Mouse (Mus musculus) midbrain, embryonic 13.5 days (tissue): ENCODE data around the gene Tspan5. TPM values are rescaled to one million over a fixed set of nuclear protein-coding genes. Genes with fewer than 3 reads are reported as not detected.

ENCODE experiments used
- ATAC-seq: fragments of 200-750 bp; cut with Nextera tagmentation; 2 replicates; pipeline ENCODE4 v1.8.0; 2017; ENCODE audit warnings: mild to moderate bottlenecking, moderate TSS enrichment, moderate library complexity
- H3K27ac ChIP-seq: fragments of 300-500 bp; sonication (generic); 2 replicates; pipeline ENCODE4 v1.5.1; 2015; ENCODE audit warnings: inconsistent platforms, mild to moderate bottlenecking, moderate library complexity
- H3K27me3 ChIP-seq: fragments of 300-500 bp; sonication (generic); 2 replicates; pipeline ENCODE4 v1.6.1; 2015; ENCODE audit warnings: mild to moderate bottlenecking, inconsistent platforms
- H3K36me3 ChIP-seq: fragments of 300-500 bp; sonication (generic); 2 replicates; pipeline ENCODE4 v1.6.1; 2015; ENCODE audit warnings: mild to moderate bottlenecking, inconsistent platforms
- H3K4me1 ChIP-seq: fragments of 300-500 bp; sonication (generic); replicated peaks from 2 replicates; pipeline ENCODE4 v1.6.1; 2015; ENCODE audit warnings: inconsistent platforms
- H3K4me2 ChIP-seq: fragments of 300-500 bp; sonication (generic); replicated peaks from 2 replicates; pipeline ENCODE4 v1.6.1; 2015; ENCODE audit warnings: moderate library complexity, mild to moderate bottlenecking, inconsistent platforms
- H3K4me3 ChIP-seq: fragments of 300-500 bp; sonication (generic); replicated peaks from 2 replicates; pipeline ENCODE4 v1.5.1; 2015; ENCODE audit warnings: mild to moderate bottlenecking, inconsistent platforms
- H3K9ac ChIP-seq: fragments of 300-500 bp; sonication (generic); replicated peaks from 2 replicates; pipeline ENCODE4 v1.6.1; 2015; ENCODE audit warnings: mild to moderate bottlenecking, inconsistent platforms
- H3K9me3 ChIP-seq: fragments of 300-500 bp; sonication (generic); 2 replicates; pipeline ENCODE4 v1.6.1; 2016; ENCODE audit warnings: mild to moderate bottlenecking, inconsistent platforms
- WGBS: fragments of 180-500 bp; shearing (Covaris S2); methylation state at CpG from one replicate; pipeline ENCODE4 v1.1.7; 2015; 5-methylcytosine and 5-hydroxymethylcytosine counted together
- polyA plus RNA-seq: library from polyadenylated mRNA; unstranded; fragments of >200 nt; fragmentation: Nextera tagmentation; extraction: Ambion mirVana; gene quantifications from 2 replicates; pipeline ENCODE4 v1.2.1, GENCODE M21; 2015

The Tspan5 gene
- polyA plus RNA-seq, 1 experiment from 2014 or later = 79.1 TPM

DNA sequence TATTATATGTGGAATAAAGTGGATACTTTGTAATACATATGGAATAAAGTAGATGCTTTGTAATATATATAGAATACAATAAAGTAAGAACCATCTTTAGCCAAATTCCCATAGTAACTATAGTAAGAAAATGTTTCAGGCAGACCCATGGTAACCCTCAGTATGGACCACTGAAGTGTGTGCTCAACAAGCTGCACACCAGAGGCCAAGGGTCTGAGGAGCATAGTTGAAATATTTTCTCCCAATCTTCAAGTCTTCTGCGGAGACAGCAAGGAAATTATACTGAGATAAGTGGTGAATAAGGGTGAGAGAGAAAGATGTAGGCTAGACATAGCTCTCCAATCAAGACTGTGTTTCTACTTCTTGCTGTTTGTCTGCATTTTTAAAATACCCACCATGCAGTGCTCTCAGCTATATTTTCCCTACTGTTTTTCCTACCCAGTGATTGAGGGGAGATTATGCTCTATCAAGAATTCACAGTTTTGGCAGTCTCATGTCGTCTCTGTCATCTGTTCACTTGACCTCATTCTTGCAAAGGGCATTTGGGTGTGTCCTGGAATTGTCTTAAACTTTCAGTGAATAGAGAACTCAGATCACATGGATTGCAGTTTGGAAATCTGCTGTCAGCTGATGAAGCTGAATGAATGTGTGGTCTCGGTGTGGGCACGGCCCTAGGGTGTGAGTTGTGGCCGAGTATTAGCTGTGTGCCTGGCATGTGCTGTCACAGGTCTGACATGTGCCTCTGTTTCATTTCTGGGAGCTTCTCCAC, 75.1 kb downstream of the Tspan5 start:
- Histone ChIP-seq H3K4me2 (no peak overlapping the region), H3K9ac (no peak overlapping the region), H3K4me1 (peaks cover 55% of the 10 kb centered on the region), H3K9me3 (no peaks in the 10 kb centered on the region), H3K27me3 (no peaks in the 10 kb centered on the region), H3K4me3 (no peak overlapping the region), H3K36me3 (no peaks in the 10 kb centered on the region), H3K27ac (no peak overlapping the region)
- 66% methylated on average over 5 of the region's 5 CpGs for WGBS
- no peak for ATAC-seq

DNA sequence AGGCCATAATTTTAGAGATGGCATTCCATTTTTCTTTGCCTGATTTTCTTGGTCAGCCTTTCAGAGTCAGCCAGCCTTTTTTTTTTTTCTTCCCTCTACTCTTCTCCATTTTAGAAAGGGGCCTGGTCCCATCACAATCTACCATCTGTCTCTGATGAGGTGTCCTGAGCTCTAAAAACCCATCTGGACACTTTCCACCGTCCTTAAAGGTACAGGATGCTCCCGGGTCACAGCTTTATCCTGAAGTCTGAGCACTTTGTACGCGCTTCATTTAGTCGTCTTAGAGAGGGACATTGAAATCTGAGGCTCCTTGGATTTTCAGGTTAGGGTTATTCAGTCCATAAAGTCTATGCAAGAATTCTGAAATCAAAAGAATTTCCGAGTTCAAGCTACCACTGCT, 77.9 kb downstream of the Tspan5 start:
- H3K36me3 ChIP-seq = no peaks in the 10 kb centered on the region
- H3K4me3 ChIP-seq = no peak overlapping the region
- H3K27me3 ChIP-seq = no peaks in the 10 kb centered on the region
- H3K27ac ChIP-seq = no peak overlapping the region
- H3K4me2 ChIP-seq = no peak overlapping the region
- WGBS = 85% methylated on average over 6 of the region's 6 CpGs
- H3K9ac ChIP-seq = no peak overlapping the region
- H3K4me1 ChIP-seq = peaks cover 58% of the 10 kb centered on the region
- H3K9me3 ChIP-seq = no peaks in the 10 kb centered on the region
- no peak for ATAC-seq

GRCm38 (mm10) chr3:138820296-138820695, 78.3 kb downstream of the Tspan5 start:
- Histone ChIP-seq H3K4me2 (no peak overlapping the region), H3K4me1 (peaks cover 61% of the 10 kb centered on the region), H3K9me3 (no peaks in the 10 kb centered on the region), H3K4me3 (no peak overlapping the region), H3K27ac (no peak overlapping the region), H3K9ac (no peak overlapping the region), H3K36me3 (no peaks in the 10 kb centered on the region), H3K27me3 (no peaks in the 10 kb centered on the region)
- no peak for ATAC-seq
- WGBS = 82% methylated on average over 5 of the region's 5 CpGs

DNA sequence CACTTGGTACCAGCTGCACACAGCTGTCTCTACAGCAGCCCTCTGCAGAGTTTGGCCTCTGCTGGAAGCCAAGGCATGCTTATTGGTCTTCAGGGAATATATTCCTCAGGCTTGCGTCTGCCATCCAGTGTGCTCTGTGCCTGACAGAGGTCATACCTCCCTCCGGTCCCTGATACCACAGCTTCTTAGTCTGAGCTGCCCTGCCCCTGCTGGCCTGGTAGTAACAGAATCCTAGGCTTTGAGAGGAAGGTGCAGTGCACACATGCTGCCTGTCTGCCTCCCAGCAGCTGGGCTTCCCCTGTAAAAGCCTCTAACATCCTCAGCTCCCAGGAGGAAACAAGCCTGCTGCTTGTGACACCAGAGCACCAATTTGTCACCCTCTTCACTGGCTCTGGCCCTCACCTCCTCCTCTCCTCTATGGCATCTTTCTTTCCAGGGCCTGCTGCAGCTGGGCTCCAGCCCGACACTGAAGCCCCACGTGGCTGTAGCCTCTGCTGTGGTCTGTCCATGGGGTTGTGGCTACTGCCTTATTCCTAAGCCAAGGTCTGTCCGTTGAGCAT, 80.0 kb downstream of the Tspan5 start:
- no peaks in the 10 kb centered on the region for H3K36me3 ChIP-seq
- peak overlapping the region; percentile 26 for H3K27ac ChIP-seq
- no peak overlapping the region for H3K4me2 ChIP-seq
- H3K9ac ChIP-seq = peak overlapping the region; percentile 33
- ATAC-seq = peak; percentile 55
- 41% methylated on average over 5 of the region's 5 CpGs for WGBS
- H3K4me3 ChIP-seq = no peak overlapping the region
- peaks cover 70% of the 10 kb centered on the region for H3K4me1 ChIP-seq
- H3K27me3 ChIP-seq = no peaks in the 10 kb centered on the region
- no peaks in the 10 kb centered on the region for H3K9me3 ChIP-seq

GRCm38 (mm10) chr3:138823857-138824256, 81.9 kb downstream of the Tspan5 start:
- no peaks in the 10 kb centered on the region for H3K36me3 ChIP-seq
- no peak overlapping the region for H3K4me2 ChIP-seq
- peaks cover 61% of the 10 kb centered on the region for H3K4me1 ChIP-seq
- no peak overlapping the region for H3K4me3 ChIP-seq
- H3K27ac ChIP-seq = no peak overlapping the region
- H3K9ac ChIP-seq = no peak overlapping the region
- no peak for ATAC-seq
- 83% methylated on average over 9 of the region's 9 CpGs for WGBS
- H3K9me3 ChIP-seq = no peaks in the 10 kb centered on the region
- no peaks in the 10 kb centered on the region for H3K27me3 ChIP-seq

DNA sequence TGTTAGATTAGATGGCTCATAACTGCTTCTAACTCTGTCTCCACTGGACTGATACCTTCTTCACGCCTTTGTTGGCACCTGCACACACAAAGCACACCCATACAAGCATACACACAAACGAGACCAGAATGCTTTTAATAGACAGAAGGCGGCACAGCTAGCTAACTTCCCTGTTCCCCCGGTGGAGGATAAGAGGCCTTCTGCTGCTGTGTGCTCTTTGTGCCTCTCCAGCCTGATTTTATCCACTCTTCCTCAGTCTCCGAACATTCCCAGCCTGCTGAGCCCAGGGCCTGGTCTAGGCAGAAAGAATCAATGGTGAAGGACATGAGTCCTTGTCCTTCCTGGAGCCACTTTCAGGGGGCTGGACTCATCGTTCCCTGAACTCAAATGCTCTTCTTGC, 83.3 kb downstream of the Tspan5 start:
- peaks cover 50% of the 10 kb centered on the region for H3K4me1 ChIP-seq
- ATAC-seq = no peak
- H3K27ac ChIP-seq = no peak overlapping the region
- H3K9me3 ChIP-seq = no peaks in the 10 kb centered on the region
- H3K4me2 ChIP-seq = no peak overlapping the region
- WGBS = 82% methylated on average over 6 of the region's 6 CpGs
- H3K4me3 ChIP-seq = no peak overlapping the region
- H3K9ac ChIP-seq = no peak overlapping the region
- no peaks in the 10 kb centered on the region for H3K36me3 ChIP-seq
- no peaks in the 10 kb centered on the region for H3K27me3 ChIP-seq

DNA sequence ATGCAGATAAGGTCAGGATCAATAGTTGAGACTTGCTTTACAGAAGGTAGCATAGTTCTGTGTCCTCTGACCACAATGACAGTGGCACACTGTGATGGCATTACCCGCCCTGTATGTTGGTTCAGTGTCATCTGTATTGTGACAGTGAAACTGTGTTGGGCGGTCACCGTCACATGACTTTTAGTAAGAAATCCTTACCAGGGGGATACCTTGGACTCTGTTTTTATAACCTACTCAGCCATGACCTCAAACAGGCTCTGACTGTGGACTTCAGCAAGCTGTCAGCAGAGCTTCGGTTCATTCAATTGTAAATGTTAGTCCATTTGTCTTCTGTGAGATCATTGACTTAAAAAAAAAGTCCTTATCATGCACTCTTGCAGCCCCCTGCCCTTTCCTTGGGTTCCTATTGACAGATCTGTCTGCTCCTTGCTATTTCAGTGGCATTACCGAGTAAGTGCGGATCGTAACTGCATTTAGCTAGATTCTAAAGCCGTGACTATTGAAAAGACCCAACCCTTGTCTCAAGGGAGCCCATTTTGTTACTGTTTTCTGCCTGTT, 84.3 kb downstream of the Tspan5 start:
- no peak overlapping the region for H3K9ac ChIP-seq
- peaks cover 41% of the 10 kb centered on the region for H3K4me1 ChIP-seq
- no peaks in the 10 kb centered on the region for H3K27me3 ChIP-seq
- WGBS = 69% methylated on average over 8 of the region's 8 CpGs
- H3K27ac ChIP-seq = no peak overlapping the region
- H3K4me2 ChIP-seq = no peak overlapping the region
- no peaks in the 10 kb centered on the region for H3K9me3 ChIP-seq
- no peak overlapping the region for H3K4me3 ChIP-seq
- ATAC-seq = no peak
- no peaks in the 10 kb centered on the region for H3K36me3 ChIP-seq

- Histone ChIP-seq H3K4me1 (no peaks in the 10 kb centered on the region), H3K27ac (no peak overlapping the region), H3K27me3 (no peaks in the 10 kb centered on the region), H3K9me3 (no peaks in the 10 kb centered on the region), H3K9ac (no peak overlapping the region), H3K4me2 (no peak overlapping the region), H3K36me3 (no peaks in the 10 kb centered on the region), H3K4me3 (no peak overlapping the region)
- 90% methylated on average over 9 of the region's 9 CpGs for WGBS
- ATAC-seq = no peak
Measured at GRCm38 (mm10) chr3:138832827-138833517, 91.0 kb downstream of the Tspan5 start.

- ATAC-seq = no peak
- H3K27ac ChIP-seq = no peak overlapping the region
- WGBS = 92% methylated on average over 11 of the region's 11 CpGs
Measured at GRCm38 (mm10) chr3:138834174-138834573, 92.2 kb downstream of the Tspan5 start.

GRCm38 (mm10) chr3:138836937-138837336, 94.9 kb downstream of the Tspan5 start:
- H3K4me1 ChIP-seq = peaks cover 30% of the 10 kb centered on the region
- H3K27me3 ChIP-seq = no peaks in the 10 kb centered on the region
- ATAC-seq = no peak
- no peaks in the 10 kb centered on the region for H3K9me3 ChIP-seq
- WGBS = 75% methylated on average over 5 of the region's 5 CpGs
- H3K27ac ChIP-seq = no peak overlapping the region
- no peak overlapping the region for H3K4me2 ChIP-seq
- H3K36me3 ChIP-seq = no peaks in the 10 kb centered on the region
- no peak overlapping the region for H3K4me3 ChIP-seq
- no peak overlapping the region for H3K9ac ChIP-seq

More at GRCm38 (mm10) chr3:138834174-138834573, 92.2 kb downstream of the Tspan5 start:
- Histone ChIP-seq H3K4me3 (no peak overlapping the region), H3K27me3 (no peaks in the 10 kb centered on the region), H3K9me3 (no peaks in the 10 kb centered on the region), H3K4me2 (no peak overlapping the region), H3K36me3 (no peaks in the 10 kb centered on the region), H3K4me1 (peaks cover 7% of the 10 kb centered on the region), H3K9ac (no peak overlapping the region)

- no peaks in the 10 kb centered on the region for H3K27me3 ChIP-seq
- H3K4me3 ChIP-seq = no peak overlapping the region
- ATAC-seq = no peak
- no peaks in the 10 kb centered on the region for H3K36me3 ChIP-seq
- no peak overlapping the region for H3K4me2 ChIP-seq
- no peaks in the 10 kb centered on the region for H3K9me3 ChIP-seq
- WGBS = 80% methylated on average over 6 of the region's 6 CpGs
- no peak overlapping the region for H3K27ac ChIP-seq
- H3K4me1 ChIP-seq = peaks cover 30% of the 10 kb centered on the region
- H3K9ac ChIP-seq = no peak overlapping the region
Measured at GRCm38 (mm10) chr3:138837651-138838050, 95.7 kb downstream of the Tspan5 start.

- WGBS = 82% methylated on average over 6 of the region's 6 CpGs
- no peak overlapping the region for H3K27ac ChIP-seq
- H3K27me3 ChIP-seq = no peaks in the 10 kb centered on the region
- no peaks in the 10 kb centered on the region for H3K9me3 ChIP-seq
- no peak overlapping the region for H3K4me3 ChIP-seq
- H3K9ac ChIP-seq = no peak overlapping the region
- no peak for ATAC-seq
- H3K36me3 ChIP-seq = no peaks in the 10 kb centered on the region
- H3K4me2 ChIP-seq = no peak overlapping the region
- peaks cover 34% of the 10 kb centered on the region for H3K4me1 ChIP-seq
Measured at GRCm38 (mm10) chr3:138839656-138840055, 97.7 kb downstream of the Tspan5 start.
